Mouse (Mus musculus) G1E (cell line): ENCODE data around the gene Irf2bp1.

ENCODE experiments used
- CTCF ChIP-seq: IDR thresholded peaks from 2 replicates; pipeline ENCODE4 v1.5.1; 2012; ENCODE audit warnings: low read depth, low read length, inconsistent platforms, mixed read lengths
- GATA1 ChIP-seq: IDR thresholded peaks from 2 replicates; pipeline ENCODE4 v1.6.1; 2012; ENCODE audit warnings: borderline replicate concordance, low read length, inconsistent platforms, mixed read lengths
- GATA2 ChIP-seq: IDR thresholded peaks from 2 replicates; pipeline ENCODE4 v1.6.1; 2012; ENCODE audit warnings: low read depth, low read length, inconsistent platforms, borderline replicate concordance

GRCm38 (mm10) chr7:19023357-19023814 lies 19.5 kb downstream of the Irf2bp1 start, which contains the start of gene Foxa3:
- TF ChIP-seq GATA2, result no peak
- TF ChIP-seq CTCF, result no peak
- TF ChIP-seq GATA1, result no peak
